Mouse (Mus musculus): ENCODE results near the gene Nfkbia. TPM values are rescaled to one million over a fixed set of nuclear protein-coding genes. Genes with fewer than 3 reads are reported as not detected.

The Nfkbia gene
- total and polyA plus RNA-seq, 3 experiments = 65.7 to 106 (median 80.3) TPM

DNA sequence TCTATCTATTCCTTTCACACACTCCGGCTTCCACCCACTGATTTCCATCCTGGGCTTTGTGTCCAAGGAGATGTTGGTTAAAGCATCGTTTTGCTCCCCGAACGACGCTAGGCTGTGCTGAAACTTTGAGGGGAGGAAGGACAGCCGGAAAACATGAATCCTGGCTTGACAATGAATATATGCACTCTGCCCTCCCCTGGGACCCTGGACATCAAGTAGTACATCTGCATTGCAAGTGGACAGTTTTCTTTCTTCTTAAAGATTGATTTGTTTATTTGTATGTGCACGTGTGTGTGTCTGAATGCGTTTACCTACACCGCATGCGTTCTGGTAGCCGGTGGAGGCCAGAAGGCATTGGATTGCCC lies 45.1 kb downstream of the Nfkbia start:
- Histone ChIP-seq H3K79me2 (replicated peaks; ENCODE audit: control insufficient read depth, insufficient read depth, low read length) (no peaks in the 10 kb centered on the region), H3K4me3 (no peak overlapping the region; the same call in 1 of the 2 replicates), H3K27me3 (ENCODE audit: control insufficient read depth, insufficient read depth, low read length) (no peaks in the 10 kb centered on the region), H3K36me3 (ENCODE audit: control insufficient read depth, insufficient read depth, low read length) (0 out of 2 replicates have a peak, but pooled peaks cover 4% of the 10 kb centered on the region), H3K9ac (ENCODE audit: low read depth, low read length) (peak overlapping the region; percentile 5; the same call in 1 of the 2 replicates), H3K4me1 (ENCODE audit: control insufficient read depth, insufficient read depth, low read length) (peaks cover 36% of the 10 kb centered on the region), H3K27ac (peak overlapping the region; percentile 85)
- no peak for DNase-seq
- TF ChIP-seq CTCF (IDR thresholded peaks at IDR 0.05) (no peak), POLR2A (IDR thresholded peaks at IDR 0.05; ENCODE audit: insufficient read depth, low read depth, low read length) (no peak), EP300 (IDR thresholded peaks at IDR 0.05; ENCODE audit: insufficient read depth, low read depth, low read length) (no peak)
- 45% methylated on average over 11 of the region's 11 CpGs for WGBS
- intact Hi-C loops (cut with DNase I) = loop anchor here (2.0 kb wide), 1 partner anchor 49 kb away; no protein-coding TSS in a partner anchor

DNA sequence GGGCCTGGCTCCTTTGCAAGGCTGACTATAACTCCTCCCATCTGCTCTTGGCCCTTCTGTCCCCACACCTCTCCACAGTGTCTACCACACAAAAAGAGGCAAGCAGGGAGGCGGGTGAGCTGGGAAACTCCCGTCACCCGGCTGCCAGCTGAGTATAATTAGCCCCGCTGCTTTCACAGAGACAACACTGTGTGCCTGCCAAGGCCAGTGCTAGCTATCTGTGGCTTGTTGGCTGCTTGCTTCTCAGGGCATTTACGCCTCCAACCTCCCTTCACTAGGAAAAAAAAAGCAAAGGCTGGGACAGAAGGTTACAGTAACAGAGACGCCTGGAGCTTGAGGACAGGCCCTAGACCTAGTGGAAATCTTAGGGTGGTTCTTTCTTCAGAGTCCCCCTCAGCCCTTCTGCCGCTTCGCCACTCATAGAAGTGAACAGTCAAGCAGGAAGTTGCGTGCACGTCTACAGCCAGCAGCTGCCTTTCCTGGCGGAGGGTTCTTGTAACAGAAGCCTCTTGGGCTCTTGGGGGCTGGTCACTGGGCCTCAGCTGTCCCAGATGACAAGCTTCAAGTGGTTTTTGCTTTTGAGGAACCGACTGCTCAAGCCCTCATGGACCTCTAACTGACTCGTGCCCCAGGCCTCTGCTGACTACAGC lies 45.6 kb downstream of the Nfkbia start:
- Histone ChIP-seq H3K36me3 (ENCODE audit: control insufficient read depth, insufficient read depth, low read length) (0 out of 2 replicates have a peak, but pooled peaks cover 4% of the 10 kb centered on the region), H3K27me3 (ENCODE audit: control insufficient read depth, insufficient read depth, low read length) (no peaks in the 10 kb centered on the region), H3K79me2 (replicated peaks; ENCODE audit: control insufficient read depth, insufficient read depth, low read length) (no peaks in the 10 kb centered on the region), H3K9ac (ENCODE audit: low read depth, low read length) (peak overlapping the region; percentile 5; the same call in 1 of the 2 replicates), H3K4me1 (ENCODE audit: control insufficient read depth, insufficient read depth, low read length) (peaks cover 35% of the 10 kb centered on the region), H3K27ac (peak overlapping the region; percentile 85), H3K4me3 (no peak overlapping the region; the same call in 1 of the 2 replicates)
- intact Hi-C loops (cut with DNase I) = loop anchor here (1.0 to 2.0 kb wide), 2 partner anchors 44 to 48 kb away; no protein-coding TSS in a partner anchor
- WGBS = 1% methylated on average over 13 of the region's 13 CpGs
- DNase-seq = peak; percentile 78 to 91
- TF ChIP-seq CTCF (IDR thresholded peaks at IDR 0.05) (peak; percentile 22), EP300 (IDR thresholded peaks at IDR 0.05; ENCODE audit: insufficient read depth, low read depth, low read length) (peak; percentile 84; the same call in 1 of the 2 replicates), POLR2A (IDR thresholded peaks at IDR 0.05; ENCODE audit: insufficient read depth, low read depth, low read length) (peak; percentile 52)

DNA sequence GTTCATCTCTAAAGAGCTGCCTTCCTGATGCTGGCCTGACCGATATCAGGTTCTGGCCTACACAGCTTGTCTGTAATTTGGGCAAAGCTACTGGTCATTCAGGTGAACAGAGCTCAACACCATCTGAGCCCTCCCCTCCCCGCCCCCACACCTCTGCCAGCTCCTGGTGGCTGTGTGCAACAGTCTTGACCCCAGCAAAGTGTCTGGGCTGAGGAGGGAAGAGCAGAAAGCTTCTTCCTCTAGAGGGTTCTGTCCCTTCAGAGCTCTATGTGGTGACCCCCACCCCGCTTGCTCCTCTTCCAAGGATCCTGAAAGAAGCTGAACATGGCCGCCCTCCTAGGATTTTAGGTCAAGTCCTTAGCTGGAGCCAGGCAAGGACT lies 46.1 kb downstream of the Nfkbia start:
- intact Hi-C loops (cut with DNase I) = loop anchor here (1.0 to 2.0 kb wide), 2 partner anchors 45 to 48 kb away; no protein-coding TSS in a partner anchor
- Histone ChIP-seq H3K9ac (ENCODE audit: low read depth, low read length) (0 out of 2 replicates have a peak overlapping the region, but pooled peaks have one; percentile 1), H3K36me3 (ENCODE audit: control insufficient read depth, insufficient read depth, low read length) (0 out of 2 replicates have a peak, but pooled peaks cover 4% of the 10 kb centered on the region), H3K79me2 (replicated peaks; ENCODE audit: control insufficient read depth, insufficient read depth, low read length) (no peaks in the 10 kb centered on the region), H3K4me3 (no peak overlapping the region), H3K27ac (peak overlapping the region; percentile 85), H3K4me1 (ENCODE audit: control insufficient read depth, insufficient read depth, low read length) (peaks cover 35% of the 10 kb centered on the region), H3K27me3 (ENCODE audit: control insufficient read depth, insufficient read depth, low read length) (no peaks in the 10 kb centered on the region)
- TF ChIP-seq CTCF (IDR thresholded peaks at IDR 0.05) (no peak), POLR2A (IDR thresholded peaks at IDR 0.05; ENCODE audit: insufficient read depth, low read depth, low read length) (no peak), EP300 (IDR thresholded peaks at IDR 0.05; ENCODE audit: insufficient read depth, low read depth, low read length) (no peak)
- no peak for DNase-seq
- WGBS = 65% methylated on average over 4 of the region's 4 CpGs

DNA sequence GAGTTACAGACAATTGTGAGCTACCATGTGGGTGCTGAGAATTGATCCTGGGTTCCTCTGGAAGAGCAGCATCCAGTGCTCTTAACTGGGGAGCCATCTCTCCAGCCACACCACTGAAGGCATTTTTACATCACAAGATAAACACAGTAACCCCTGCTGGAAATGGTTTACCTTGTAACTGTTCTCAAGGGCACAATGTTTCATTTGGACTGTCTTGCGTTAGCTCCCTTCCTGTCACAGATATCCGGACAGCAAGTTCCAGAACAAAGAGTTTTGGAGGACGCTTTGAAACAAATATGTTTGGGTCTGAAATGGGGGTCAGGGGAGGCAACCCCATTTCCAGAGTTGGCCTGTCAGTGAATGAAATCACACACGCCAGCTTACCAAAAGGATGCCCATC lies 46.9 kb downstream of the Nfkbia start:
- H3K36me3 ChIP-seq (ENCODE audit: control insufficient read depth, insufficient read depth, low read length) = 0 out of 2 replicates have a peak, but pooled peaks cover 4% of the 10 kb centered on the region
- peaks cover 35% of the 10 kb centered on the region for H3K4me1 ChIP-seq (ENCODE audit: control insufficient read depth, insufficient read depth, low read length)
- intact Hi-C loops (cut with DNase I) = no loop called here
- no peak overlapping the region for H3K9ac ChIP-seq (ENCODE audit: low read depth, low read length)
- DNase-seq = peak in 1 of 2 experiments; percentile 18
- 46% methylated on average over 4 of the region's 4 CpGs for WGBS
- H3K27ac ChIP-seq = peak overlapping the region; percentile 85
- H3K27me3 ChIP-seq (ENCODE audit: control insufficient read depth, insufficient read depth, low read length) = no peaks in the 10 kb centered on the region
- no peak overlapping the region for H3K4me3 ChIP-seq
- TF ChIP-seq EP300 (IDR thresholded peaks at IDR 0.05; ENCODE audit: insufficient read depth, low read depth, low read length) (no peak), POLR2A (IDR thresholded peaks at IDR 0.05; ENCODE audit: insufficient read depth, low read depth, low read length) (no peak), CTCF (IDR thresholded peaks at IDR 0.05) (no peak)
- H3K79me2 ChIP-seq (replicated peaks; ENCODE audit: control insufficient read depth, insufficient read depth, low read length) = no peaks in the 10 kb centered on the region

DNA sequence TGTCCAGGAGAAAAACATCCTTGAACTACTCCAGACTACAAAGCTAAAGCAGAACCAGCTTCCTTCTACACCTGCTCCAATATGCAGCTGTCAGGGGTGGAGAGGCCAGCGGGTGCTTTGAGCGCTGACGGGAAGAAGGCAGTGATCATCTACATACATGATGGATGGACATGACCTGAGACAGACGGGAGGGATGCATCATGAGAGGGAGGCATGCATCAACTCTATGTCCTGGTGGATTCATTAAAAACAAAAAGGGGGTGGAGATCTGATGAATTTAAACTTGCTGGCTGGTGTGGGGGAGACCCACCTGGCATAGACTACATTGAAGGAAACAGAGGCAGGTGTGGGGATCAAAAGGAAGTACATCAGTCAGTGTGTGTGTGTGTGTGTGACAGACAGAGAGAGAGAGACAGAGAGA lies 48.4 kb downstream of the Nfkbia start:
- no peaks in the 10 kb centered on the region for H3K79me2 ChIP-seq (replicated peaks; ENCODE audit: control insufficient read depth, insufficient read depth, low read length)
- TF ChIP-seq EP300 (IDR thresholded peaks at IDR 0.05; ENCODE audit: insufficient read depth, low read depth, low read length) (no peak), POLR2A (IDR thresholded peaks at IDR 0.05; ENCODE audit: insufficient read depth, low read depth, low read length) (no peak), CTCF (IDR thresholded peaks at IDR 0.05) (no peak)
- no peak overlapping the region for H3K4me3 ChIP-seq
- peaks cover 30% of the 10 kb centered on the region for H3K4me1 ChIP-seq (ENCODE audit: control insufficient read depth, insufficient read depth, low read length)
- 92% methylated on average over 4 of the region's 4 CpGs for WGBS
- intact Hi-C loops (cut with DNase I) = no loop called here
- H3K36me3 ChIP-seq (ENCODE audit: control insufficient read depth, insufficient read depth, low read length) = 0 out of 2 replicates have a peak, but pooled peaks cover 4% of the 10 kb centered on the region
- no peak overlapping the region for H3K9ac ChIP-seq (ENCODE audit: low read depth, low read length)
- H3K27me3 ChIP-seq (ENCODE audit: control insufficient read depth, insufficient read depth, low read length) = no peaks in the 10 kb centered on the region
- no peak overlapping the region for H3K27ac ChIP-seq
- no peak for DNase-seq

Data from heart, adult 2 months (tissue).